Mouse (Mus musculus) hematopoietic stem cell, adult 5-6 weeks (primary cell): ENCODE results near the gene 9230112D13Rik. TPM values are rescaled to one million over a fixed set of nuclear protein-coding genes. Genes with fewer than 3 reads are reported as not detected.

Experiments
- ATAC-seq, 2 experiments: fragments of 125-278 bp in 1 of 2; replicated peaks in 1 of 2; 2 replicates each; pipeline ENCODE4 v1.8.0; 2016 to 2017; ENCODE audit warnings: inconsistent platforms in 2 of 2, mild to moderate bottlenecking in 2 of 2, moderate number of reproducible peaks in 2 of 2, low read depth in 1 of 2, moderate TSS enrichment in 1 of 2; ENCODE audit not compliant: low FRiP score in 2 of 2, poor library complexity in 2 of 2, severe bottlenecking in 2 of 2, insufficient read depth in 1 of 2, low TSS enrichment in 1 of 2
- total RNA-seq: library from RNA; stranded (forward); fragments of 172-1452, 232-1000 nt; gene quantifications from 2 replicates; pipeline ENCODE4 v1.2.3, GENCODE M21; 2017

The 9230112D13Rik gene
- total RNA-seq, 1 experiment from 2014 or later, result not detected

DNA sequence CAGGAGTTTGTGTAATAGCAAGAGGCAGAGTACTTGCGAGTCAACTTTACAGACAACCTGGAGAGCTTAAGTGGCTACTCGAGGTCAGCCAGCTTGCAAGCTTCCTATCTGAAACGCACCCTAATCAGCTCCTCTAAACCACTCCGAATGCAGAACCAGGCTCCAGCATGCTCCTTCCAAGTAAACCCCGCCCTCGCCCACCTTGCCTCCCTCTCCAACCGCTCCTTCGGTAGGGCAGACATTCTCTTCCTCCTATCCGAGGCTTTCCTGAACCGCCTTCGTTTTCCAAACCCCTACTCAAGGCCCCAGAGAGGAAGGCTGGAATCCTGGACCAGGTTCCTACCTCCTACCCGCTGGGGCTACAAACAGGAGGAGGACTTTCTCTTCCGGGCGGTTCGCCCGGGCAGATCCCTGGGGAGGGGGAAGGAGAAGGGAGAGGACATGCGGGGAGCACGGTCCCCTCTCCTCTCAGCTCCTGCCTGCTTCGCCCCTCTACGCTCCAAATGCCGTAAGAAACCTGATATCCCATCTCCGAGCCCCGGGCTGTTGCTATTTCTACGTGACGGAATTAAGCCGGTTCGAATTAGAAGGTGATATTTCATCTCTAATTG, 25.9 kb upstream of the 9230112D13Rik start:
- ATAC-seq, result peak; percentile 42 to 54; a peak in 3 of 4 replicates

DNA sequence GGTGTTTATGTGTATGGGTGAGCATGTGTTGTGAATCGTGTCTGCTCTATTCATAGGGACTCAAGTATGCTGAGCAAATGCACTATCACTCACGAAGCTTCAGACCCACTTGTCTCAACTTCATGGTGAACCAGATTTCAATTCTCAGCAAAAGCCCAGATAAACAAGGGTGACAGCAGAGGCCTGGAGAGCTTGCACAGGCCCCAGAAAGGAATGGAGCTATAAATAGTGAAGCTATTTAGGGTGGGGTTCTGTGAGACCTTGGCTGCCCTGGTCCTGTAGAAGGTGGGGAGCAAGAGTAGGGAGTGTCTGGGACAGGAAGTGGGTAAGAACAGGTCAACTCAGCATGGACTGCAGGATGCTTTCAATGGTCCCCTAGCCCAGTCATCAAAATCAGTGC, 21.9 kb upstream of the 9230112D13Rik start:
- no peak for ATAC-seq

GRCm38 (mm10) chr14:34544001-34544400, 21.4 kb upstream of the 9230112D13Rik start:
- no peak for ATAC-seq

GRCm38 (mm10) chr14:34543596-34543995, 21.0 kb upstream of the 9230112D13Rik start:
- no peak for ATAC-seq

DNA sequence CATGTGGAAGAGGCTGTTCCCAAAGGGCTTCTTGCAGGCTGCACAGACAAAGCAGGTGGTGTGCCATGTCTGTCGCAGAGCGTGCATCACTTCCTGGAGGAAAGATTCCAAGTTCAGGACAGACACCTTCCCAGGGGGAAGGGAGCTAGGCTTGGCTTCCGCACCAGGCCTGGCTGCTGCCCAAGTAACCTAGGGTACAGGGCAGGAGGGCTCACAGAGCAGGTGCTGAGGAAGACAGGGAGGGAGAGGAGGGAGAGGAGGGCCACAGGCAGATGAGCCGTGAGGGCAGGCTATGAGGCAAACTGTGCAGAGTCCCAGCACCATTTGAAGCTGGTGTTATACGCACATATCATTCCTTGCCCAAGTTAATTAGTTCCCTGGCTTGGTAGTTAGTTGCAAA, 19.3 kb upstream of the 9230112D13Rik start:
- no peak for ATAC-seq

- peak; percentile 85 to 90 for ATAC-seq
Measured at GRCm38 (mm10) chr14:34540685-34541162, 18.1 kb upstream of the 9230112D13Rik start.

DNA sequence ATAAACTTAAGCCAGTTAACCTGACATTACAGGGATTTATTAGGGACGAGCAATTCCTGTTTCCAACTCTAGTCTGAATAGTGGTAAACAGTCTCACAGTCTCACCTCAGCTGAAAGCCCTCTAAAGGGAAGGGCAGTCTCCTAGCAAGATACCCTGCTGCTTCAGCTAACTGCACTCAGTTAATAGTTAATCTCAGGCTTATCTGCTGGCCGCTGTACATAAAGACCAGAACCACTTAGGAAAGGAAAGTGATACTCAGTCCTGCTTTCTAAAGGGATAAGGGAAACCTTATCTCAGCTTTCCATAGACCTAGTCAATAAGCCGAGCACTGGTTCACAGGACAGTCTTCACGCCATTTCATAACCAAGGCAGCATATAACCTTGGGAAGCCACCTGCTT, 13.3 kb upstream of the 9230112D13Rik start:
- ATAC-seq, result no peak

DNA sequence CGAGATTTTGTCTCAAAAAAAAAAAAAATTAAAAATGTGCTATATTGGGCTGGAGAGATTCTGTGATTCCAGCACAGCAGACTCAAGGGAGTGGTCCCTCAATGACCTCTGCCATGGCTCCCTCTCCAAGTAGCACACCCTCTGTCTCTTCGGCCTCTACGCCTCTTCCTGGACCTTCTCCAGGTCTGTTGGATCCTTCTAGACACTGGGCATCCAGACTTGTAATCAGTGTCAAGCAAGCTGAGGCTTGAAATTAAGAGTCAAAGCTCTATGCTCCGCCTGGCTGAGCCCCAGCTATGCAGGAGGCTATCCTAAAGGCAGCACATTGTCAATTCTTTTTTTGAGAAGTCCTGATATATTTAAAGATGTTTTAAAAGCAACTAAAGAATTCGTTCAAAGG, 10.9 kb upstream of the 9230112D13Rik start:
- ATAC-seq, result no peak

GRCm38 (mm10) chr14:34532536-34532935, 9.9 kb upstream of the 9230112D13Rik start:
- no peak for ATAC-seq

GRCm38 (mm10) chr14:34528804-34529203, 6.2 kb upstream of the 9230112D13Rik start:
- ATAC-seq, result no peak

DNA sequence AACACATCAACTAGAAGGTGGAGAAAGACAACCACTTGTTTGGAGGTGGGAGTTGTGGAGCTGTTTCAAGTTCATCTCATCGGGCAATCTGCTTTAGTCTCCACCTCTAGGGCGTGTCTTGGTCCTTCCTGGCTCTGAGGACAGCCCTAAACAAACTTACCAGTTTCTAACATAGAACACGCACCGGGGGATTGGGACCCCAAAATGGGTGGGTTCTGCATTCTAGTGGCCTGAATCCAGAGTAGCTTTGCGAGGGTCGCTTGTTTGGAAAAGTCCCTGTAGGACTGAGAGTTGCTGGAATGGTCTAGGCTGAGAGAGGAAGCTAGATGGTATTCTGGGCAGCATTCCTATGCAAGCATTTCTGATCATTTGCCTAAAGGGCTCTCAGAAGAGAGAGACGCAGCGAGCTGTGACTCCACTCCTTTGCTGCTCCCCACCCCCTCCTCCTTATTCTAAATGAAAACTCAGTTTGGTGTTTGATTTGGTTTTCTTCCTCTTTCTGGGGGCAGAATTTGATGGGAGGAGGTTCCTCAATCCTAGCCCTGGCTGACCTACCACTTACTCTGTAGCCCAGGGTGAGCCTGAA, 4.5 kb downstream of the 9230112D13Rik start:
- ATAC-seq, result peak; percentile 59 to 69

DNA sequence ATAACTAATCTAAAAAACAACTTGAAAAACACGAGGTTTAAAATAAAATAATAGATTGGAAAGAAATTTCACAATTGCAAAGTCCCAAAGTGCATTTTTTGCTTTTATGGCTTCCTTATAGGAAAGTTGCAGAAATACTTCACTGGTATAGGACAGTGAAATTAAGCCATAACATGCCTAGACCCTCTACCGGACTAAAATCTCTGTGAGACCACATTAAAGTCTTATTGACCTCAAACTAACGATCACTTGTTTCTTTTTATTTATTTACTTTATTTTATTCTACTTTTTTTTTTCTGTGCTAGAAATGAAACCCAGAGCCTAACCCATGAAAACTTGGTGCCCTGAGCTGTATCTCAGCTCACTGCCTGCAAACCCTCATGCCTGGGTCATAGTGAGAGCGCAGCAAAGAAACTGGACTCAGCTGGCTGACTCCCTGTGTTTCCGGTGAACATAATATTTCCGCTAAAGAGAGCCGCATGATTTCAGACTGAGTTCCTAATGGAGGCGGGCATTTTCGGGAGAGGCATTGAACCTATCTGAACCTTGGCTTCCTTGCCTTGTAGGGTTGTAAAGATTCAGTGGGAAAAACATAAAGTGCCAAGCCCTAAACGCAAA, 5.5 kb downstream of the 9230112D13Rik start:
- ATAC-seq, result no peak

GRCm38 (mm10) chr14:34515860-34516259, 6.7 kb downstream of the 9230112D13Rik start:
- no peak for ATAC-seq

DNA sequence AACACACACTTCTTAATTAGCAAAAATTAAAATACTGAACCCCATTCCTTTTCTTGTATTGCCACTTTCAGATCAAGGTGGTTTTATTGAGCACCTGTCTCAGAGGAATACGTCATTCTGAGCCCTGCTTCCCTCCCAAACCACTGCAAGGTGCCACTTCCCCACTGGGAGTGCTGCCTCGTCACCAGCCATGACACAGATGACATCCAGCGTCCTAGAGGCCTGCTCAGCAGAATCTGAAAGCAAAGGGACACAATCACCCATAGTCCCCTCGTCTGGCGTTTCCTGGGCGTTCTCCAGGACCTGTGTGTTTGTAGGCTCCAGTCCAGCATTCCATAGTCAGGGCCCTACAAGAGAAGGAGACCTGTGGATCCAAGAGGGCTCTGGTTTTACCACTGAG, 8.5 kb downstream of the 9230112D13Rik start:
- peak; percentile 79 to 86 for ATAC-seq

GRCm38 (mm10) chr14:34512602-34513001, 10.0 kb downstream of the 9230112D13Rik start:
- no peak for ATAC-seq

DNA sequence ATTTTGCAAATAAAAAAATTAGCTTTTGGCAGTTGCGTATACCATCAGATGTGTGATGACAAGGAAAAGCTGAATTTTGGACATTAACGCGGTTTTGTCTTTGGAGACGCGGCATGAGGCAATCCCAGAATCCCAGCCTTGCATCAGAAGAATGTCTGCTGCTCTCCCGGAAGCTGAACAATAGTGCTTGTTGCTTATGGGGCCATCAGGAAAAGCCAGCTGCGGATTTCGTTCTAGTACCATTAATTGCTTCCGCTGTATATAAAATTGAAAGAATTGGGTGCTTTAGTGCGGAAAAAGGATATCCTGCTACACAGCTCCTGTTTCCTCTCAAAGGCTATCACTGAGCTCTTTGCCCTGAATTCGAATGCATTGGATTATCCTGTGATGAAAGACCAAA, 10.7 kb downstream of the 9230112D13Rik start:
- ATAC-seq, result peak in 1 of 2 experiments; percentile 27; a peak in 1 of 4 replicates

- 0 out of 4 replicates have a peak, but pooled peaks of 1 of the 2 experiments have one; percentile 12 for ATAC-seq
Measured at GRCm38 (mm10) chr14:34508842-34509439, 13.7 kb downstream of the 9230112D13Rik start.

DNA sequence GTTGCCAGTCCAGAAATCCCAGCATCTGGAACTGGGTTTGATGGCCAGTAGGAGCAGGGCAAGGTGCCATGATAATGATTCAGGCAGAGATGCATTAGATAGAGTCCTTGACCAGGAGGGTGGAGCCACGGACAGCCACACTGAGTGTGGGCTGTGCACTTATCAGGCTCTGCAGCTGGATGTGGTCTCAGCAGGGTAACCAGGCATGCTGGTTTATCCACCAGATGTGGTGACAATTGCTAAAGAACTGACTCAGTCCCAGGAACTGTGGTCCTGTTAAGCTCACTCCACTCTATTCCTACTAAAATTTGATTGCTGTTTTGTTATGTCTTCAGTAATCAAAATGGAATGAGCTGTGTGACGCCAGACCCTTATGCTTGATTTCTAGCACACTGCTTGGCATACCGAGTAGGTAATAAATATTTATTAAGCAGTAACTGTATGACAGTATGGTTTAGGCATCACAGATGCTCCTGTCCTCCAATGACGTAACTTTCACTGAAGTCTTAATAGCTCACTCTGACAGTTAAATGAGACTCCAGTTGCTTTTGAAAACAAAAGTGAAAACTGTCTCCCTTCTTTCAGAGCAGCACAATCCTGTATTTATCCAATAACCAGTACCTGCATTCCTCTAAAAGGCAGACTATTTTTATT, 14.3 kb downstream of the 9230112D13Rik start:
- ATAC-seq, result peak in 1 of 2 experiments; percentile 44; a peak in 2 of 4 replicates
